Mouse (Mus musculus) gastrocnemius, adult 8-10 months (tissue): ENCODE measurements around the gene Ids. TPM values are rescaled to one million over a fixed set of nuclear protein-coding genes. Genes with fewer than 3 reads are reported as not detected.
A peak's percentile ranks its signal among the peaks of the same experiment; 100 is the strongest.
"Not testable (repeated sequence)": the region's sequence is repeated elsewhere in the genome, so short reads cannot be mapped to it uniquely, and the experiment has no call there.

Experiments used
- DNase-seq, 2 experiments: peaks; one replicate each; pipeline ENCODE4 v3.0.0; 2022; ENCODE audit warnings: low spot score in 2 of 2
- total RNA-seq, 4 experiments: library from RNA; stranded (reverse); gene quantifications; 2 replicates each; pipeline ENCODE4 v1.2.4; 2022

The Ids gene
- 10 to 100 TPM; 12.3 to 17.5 (median 14.3) TPM for total RNA-seq

DNA sequence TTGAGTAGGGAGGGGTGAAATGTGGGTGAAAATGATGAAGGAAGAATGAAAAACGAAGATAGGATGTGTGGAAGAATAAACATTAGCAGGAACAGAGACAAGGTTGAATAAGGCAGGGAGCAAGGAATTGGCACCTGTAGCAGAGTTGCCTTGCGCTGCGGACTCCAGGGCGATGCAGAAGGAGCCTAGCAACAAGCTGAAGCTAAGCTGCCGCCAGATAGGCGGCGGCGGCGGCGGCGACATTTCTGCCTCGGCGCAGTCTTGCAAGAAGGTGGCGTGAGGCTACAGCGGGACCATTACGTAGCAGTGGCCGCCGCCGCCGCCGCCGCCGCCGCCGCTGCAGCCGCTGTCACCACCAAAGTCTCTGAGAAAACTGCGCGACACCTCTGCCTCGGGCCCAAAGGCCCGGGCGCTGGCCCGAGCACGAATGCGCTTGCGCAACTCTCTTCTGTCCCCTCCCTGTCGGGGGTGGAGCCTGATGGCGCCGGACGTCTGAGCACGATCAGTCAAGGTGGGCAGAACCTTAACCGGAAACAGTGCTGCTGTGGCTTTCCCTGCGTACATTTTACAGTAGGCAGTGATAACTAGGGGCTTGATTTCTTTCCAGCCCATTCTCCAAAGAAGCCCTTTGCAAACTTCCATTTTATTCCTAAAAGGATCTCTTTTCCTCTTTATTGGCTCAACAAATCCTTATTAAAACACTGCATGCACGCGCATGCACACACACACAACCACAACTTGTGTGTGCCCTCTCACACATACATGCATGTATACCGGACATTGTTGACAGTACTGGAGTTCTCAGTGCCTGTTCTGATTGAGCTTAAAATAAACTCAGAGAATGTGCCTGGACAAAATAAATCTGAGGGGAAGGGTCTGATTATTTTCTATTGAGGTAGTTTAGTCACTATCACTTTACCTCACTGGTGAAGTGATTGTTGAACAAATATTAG lies at the start of gene Ids:
Gene Ids (minus strand): TSS at position 424 of the 953 bp plus-strand sequence.
- DNase-seq = peak; percentile 71 to 82

DNA sequence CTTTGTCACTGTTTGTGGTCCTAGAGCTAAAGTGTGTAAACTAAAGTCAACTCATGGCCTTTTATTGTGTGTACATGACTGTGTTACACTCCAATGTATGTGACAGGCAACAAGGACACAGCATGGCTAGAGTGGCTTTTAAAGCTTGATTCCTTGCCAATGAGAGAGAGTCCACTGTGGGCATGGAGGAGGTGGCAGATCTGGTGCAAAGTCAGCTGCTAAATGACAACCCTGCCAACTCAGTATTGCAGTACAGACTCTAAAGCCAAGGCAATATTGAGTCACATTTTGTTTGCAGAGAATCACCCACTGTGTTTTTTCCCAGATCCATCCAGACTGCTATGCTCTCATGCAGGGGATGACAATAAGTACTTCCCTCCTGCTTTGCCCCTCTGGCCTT lies 27.8 kb upstream of the Ids start:
- not testable (repeated sequence) for DNase-seq

DNA sequence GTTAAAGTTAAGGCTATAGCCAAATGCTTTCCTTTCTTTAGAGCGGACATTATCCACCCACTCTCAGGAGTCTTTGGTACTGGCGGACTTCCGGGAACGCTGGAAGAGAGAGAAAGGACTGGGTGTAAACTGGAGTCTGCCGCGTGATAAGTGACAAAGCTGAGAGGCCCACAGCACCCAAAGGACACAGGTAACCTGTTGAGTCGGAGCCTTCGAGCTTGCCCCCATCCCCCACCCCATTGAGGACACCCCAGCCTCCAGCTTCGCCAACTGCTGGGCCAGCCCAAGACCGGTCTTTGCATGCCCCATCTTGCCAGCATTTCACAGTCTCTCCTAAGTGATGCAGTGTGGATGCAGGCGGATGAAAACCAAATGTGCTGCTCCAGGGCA lies 21.1 kb upstream of the Ids start:
- peak in 1 of 2 experiments; percentile 2 for DNase-seq

DNA sequence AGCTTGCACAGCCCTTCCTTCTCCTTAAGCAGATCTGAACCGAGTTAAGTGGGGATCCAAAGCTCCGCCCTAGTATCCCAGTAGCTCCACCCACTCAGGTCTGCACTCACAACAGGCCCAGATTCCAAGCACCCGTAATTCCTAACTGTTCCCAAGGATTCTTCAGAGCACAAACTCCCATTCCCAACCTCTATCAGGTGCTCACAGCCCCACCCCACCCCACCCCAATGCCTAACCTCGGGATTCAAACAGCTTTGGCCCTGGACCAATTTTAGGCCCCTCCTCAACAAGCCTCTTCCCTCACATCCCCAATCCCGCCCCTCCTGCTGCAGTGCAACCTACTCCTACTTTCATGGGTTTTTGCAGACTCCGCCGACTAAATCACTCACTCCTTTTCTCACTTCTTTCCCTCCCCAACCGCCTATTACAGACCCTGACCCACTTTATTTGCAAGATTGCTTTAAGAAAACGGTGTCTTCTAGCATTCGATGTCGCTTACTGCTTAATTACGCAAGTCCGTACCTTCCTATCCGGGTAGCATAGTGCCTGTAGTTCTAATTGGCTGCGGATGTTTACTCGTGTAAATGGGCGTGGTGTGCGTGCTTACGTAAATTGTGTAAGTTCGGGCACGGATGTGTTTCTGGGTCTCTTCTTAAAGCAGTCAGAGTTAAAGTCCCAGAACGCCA lies 20.5 kb upstream of the Ids start, which contains the start of gene 1110012L19Rik:
Gene 1110012L19Rik (plus strand): TSS at position 602 of the 686 bp plus-strand sequence.
- peak; percentile 49 to 65 for DNase-seq

DNA sequence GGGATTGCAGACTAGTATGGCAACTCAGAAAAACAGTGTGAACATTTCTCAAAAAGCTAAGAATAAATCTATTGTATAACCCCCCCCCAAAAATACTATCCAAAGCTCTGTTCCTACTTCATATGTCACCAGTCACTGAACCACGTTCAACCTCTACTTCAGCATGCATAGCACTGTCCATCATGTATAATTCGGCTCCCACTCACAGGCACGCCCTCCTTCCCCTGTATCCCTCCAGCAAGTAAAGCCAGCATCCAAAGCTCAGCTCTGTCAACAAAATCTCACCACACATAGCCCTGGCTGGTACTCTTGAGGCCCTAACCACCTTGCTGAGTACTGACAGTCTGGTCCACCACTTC lies 20.0 kb upstream of the Ids start:
- DNase-seq = no peak

DNA sequence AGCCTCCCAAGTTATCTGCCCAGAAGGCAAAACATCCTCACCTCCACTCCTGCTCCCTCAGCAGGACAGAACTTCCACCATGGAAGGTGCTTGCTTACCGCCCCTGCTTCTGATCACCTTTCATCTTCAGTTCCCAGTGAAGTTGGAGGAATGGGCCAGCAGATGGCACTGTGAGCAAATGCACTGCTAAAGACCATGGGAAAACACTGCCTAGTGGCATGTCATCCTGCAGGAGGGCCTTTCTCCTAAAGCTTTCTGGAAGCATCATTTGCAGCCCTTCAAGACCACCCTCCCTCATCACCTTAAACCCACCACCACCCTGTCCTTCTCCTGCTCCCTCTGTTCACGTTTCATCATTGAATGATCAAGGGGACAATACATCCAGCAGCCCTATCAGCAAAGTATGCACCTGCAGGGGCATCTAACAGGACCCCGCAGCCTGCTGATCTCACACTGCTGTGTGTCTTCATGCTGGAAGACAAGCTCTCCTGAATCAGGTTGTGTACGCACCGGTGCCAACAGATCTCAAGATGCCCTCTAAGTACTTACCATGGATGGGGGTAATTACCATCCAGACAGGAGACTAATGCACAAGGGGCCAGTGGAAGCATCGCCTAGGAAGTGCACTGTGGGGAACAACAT lies 9.7 kb upstream of the Ids start:
- not testable (repeated sequence) for DNase-seq

DNA sequence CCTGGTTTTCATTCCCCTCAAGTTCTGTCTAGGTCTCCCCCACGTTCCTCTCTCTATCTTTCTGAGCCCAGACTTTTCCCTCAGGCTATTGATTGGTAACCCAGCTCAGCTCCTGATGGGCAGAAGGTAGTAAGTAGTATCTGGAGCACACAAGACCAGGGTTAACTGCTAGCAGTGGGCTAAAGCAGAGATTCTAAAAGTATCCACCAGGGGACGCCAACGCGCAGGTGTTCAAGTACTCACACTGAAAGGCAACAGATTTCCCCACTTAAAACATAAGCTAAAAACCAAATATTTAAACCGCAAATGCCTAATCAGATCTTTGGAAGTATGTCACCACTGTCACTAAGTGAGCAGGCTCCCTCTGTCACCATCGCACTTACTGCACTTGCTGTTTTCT lies 4.9 kb upstream of the Ids start:
- DNase-seq = not testable (repeated sequence)

DNA sequence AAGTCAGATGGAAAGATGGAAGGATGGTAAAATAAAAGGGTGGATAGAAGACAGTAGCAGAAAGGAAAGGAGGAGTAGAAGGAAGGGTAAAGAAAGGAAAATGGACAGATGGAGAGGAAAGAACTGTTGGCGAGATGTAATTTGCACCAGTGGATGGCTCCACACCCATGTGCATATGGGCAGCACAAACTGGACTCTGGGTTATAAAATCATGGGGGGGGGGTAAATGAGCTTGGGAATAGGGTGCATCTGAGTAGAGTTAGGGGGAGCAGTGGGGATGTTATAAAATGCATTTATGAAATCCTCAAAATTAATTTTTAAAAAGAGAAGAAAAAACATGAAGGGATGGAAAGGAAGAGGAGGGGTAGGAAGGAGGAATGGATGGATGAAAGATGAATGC lies 682 bp downstream of the Ids start:
- no peak for DNase-seq

DNA sequence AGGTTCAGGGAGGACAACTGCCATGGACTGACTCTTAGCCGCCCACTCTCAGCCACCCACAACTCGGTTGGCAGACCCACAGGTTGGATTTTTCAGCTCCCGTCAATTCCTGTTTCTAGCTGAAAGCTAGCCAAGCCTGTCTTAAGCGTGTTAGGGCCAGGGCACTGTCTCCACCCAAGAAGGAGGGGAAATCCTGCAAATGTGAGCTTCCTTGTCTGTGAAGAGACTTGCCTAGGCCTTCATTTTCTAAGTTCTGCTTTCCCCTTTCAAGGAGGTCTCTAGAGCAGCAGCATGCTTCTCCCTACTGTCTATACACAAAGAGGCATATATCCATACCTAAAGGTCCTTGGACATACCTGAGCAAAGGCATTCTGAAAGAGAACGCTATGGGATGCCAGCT lies 1.4 kb downstream of the Ids start:
- DNase-seq = no peak

DNA sequence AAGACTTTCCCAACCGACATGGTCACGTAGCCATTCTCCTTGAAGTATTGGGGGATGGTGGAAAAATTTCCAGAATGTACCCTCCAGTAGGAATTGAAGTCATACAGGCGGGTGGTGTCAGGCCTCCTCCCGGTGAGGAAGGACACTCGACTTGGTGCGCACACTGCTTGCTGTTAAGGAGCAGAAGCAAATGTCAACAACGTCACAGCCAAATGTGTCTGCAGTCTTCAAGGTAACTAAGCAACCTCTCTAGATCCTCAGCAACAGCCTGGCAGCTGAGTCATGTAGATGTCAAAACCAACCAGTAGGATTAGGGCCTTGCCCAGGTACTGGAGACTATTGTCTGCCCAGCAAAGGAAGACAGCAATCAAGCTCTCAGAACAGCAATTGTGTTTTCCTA lies 1.9 kb downstream of the Ids start:
- no peak for DNase-seq

DNA sequence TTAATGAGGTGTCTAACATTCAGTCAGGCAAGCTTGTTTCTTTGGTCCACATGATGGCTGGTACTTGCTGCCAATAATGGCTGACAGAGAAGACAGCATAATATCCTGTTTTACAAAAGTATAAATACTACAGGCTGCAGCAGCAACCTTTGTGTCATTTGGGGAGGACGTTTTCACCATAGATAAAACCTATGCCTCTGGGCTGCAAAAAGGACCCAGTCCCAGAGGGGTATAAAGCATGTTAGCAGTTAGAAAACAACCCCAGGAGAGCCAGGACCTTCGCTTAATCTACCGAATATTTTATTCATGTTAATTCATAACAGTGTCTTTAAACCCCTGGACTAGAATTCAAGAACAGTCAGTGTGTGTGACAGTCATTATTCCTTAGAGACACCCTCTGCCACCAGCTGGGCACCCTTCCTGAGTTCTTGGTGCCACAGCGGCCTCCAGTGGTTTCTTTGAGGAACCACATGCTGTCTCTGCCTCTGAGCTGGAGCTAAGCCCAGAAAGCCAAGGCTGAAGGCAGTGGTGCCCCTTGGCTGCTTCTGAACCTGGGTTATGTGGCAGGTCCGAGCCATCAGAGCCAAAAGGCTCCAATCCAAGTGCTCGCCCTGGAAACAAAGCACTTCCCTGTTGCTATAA lies 34.6 kb downstream of the Ids start:
- DNase-seq = peak; percentile 2 to 3

DNA sequence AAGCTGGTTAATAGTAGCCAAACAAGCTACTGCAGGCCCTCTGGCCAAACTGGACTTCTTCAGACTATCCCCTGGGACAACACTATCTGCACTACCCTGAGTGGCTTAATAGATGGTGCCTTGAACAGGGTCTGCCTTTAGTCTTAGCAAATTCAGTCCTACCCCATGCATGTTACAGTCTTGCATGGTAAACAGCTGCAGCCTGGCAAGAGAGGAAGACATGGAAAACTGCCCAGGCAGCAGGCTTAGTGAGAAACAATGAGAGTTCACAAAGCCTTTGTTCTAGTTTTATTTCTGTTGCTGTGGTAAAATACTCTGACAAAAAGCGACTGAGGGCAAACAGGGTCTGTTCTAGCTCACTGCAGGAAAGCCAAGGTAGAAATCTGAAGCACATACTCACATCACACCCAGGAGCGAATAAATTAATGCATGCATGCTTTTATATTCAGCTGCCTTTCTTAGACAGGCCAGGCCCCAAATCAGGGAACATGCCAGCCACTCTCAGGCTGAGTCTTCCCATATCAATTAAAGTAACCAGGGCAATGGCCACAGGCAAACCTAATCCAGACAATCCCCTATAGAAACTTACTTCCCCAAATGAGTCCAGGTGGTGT lies 36.2 kb downstream of the Ids start:
- no peak for DNase-seq

DNA sequence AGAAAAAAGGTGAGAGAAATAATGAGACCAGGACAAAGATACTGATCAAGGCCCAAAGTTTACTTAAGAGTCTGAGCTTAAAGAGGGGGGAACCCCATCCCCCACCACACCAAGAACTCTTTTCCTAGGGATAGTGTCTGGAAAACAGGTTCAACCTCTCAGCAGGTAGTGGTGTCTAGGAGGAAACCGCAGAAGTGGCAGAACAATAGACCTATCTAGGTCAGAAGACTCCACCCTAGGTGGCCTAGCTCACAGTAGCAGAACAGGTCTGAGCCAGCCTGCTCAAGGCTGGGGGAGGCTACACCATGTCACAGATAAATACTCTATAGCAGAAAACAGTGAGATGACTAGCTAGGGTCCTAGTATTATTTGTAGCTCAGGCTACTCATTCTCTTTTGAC lies 37.2 kb downstream of the Ids start:
- no peak for DNase-seq

DNA sequence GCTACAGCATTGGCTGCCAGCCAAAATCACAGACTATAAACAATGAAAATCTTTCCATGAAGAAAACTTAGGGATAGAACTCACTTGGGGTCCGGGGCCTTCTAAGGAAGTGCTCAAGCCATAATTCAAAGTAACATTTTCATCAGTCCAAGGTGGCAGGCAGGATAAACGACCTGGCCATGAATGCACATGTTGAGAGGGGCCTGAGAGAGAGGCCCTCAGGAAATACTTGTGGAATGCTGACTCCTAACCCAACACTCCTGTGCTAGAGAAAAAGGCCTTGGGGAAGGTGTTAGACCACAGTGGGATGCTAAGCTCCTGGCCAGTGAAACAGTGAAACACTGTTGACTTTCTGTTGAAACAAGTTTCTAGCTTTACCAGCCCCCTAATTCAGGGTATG lies 45.6 kb downstream of the Ids start:
- DNase-seq = no peak

DNA sequence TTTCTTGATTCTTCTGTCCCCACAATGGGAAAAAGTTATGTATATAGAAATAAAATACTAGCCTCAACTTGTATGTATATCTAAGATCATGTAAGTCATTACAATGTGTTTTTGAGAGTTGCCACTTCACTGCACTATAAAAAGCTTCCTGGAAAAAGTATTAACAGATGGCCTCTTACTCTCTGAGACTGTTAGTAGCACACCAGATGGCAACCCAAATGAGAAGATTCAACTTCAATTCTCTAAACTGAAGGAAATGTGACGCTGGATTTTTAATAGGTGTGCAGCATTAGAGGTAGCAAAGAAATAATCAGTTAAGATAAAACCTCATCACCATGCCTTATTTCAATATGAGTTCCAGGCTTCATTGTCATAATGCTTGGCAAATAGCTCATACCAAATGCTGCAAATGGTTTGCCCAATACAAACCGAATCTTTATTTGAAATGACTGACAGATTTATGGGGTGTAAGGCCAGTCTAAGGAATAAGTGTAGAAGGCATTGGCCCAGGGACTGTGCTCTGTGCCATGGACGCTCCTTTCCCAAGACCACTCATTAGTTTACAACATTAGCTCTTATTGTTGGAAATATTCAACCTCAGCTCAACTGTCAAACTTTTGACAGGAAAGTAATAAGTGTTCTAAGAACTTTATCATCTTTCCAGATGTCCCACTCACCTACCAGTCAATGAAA lies 49.8 kb downstream of the Ids start:
- DNase-seq = no peak

Other genes with a start within 250 kb of the Ids start
- gene 1110012L19Rik, start 20.8 kb upstream of the Ids start, total RNA-seq = 10 to 100 TPM; 14.4 to 24.9 (median 17.3) TPM
- gene Tmem185a, start 112.1 kb upstream of the Ids start, total RNA-seq = 10 to 100 TPM; 39.5 to 48.5 (median 42.5) TPM